ENCODE assay signal across 11 mouse cellular contexts in the genomic region with DNA sequence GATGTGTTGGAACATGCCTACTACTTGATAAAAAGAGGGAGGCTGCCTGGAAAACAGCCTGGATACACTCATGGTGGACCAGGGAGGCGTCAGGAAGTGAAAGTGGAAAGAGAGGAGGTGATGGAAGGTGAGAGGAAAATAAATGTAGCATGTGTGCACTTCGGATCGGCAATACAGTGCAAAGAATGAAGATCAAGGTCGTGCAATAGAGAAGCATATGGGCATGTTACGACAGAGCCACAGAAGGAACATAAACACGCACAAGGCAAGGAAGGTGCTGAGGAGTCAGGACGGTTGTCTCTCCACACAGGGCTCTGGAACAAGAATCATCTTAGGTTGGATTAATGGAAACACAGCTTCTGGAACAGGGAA. TPM values are rescaled to one million over a fixed set of nuclear protein-coding genes. Genes with fewer than 3 reads are reported as not detected.
A peak's percentile ranks its signal among the peaks of the same experiment; 100 is the strongest.
DNase-seq lines count a peak whose midpoint lies in the region; ATAC-seq and TF ChIP-seq lines count a peak whose summit lies in the region.
"Had no signal": no experiment of that assay in that cellular context is flagged by ENCODE, and none has a peak within 500 bp of the region (broad histone marks: within the 10 kb centered on the region; RNA-seq: fewer than 3 reads in every experiment).

No protein-coding gene starts in this region.

- H3K27me3 ChIP-seq in kidney, embryonic 14.5 days (ENCODE audit: control insufficient read depth, insufficient read depth, low read length) = no peaks in the 10 kb centered on the region
- no peaks in the 10 kb centered on the region for H3K27me3 ChIP-seq in E14TG2a.4 (ENCODE audit: insufficient read depth, low read length)
- H3K27me3 ChIP-seq in embryonic facial prominence, embryonic 12.5 days = no peaks in the 10 kb centered on the region
- H3K27me3 ChIP-seq in limb, embryonic 13.5 days = no peaks in the 10 kb centered on the region
- H3K27me3 ChIP-seq: Patski had no signal

- H3K4me2 ChIP-seq in kidney, embryonic 14.5 days (replicated peaks; ENCODE audit: low read depth, low read length) = peak overlapping the region; percentile 57
- peak overlapping the region; percentile 28 for H3K4me2 ChIP-seq in embryonic facial prominence, embryonic 12.5 days (replicated peaks)
- H3K4me2 ChIP-seq in limb, embryonic 13.5 days (replicated peaks) = peak overlapping the region; percentile 68

- peaks cover 19% of the 10 kb centered on the region; the same call in 1 of the 2 replicates for H3K4me1 ChIP-seq in kidney, embryonic 14.5 days (ENCODE audit: control insufficient read depth, insufficient read depth, low read length)
- peaks cover 69% of the 10 kb centered on the region for H3K4me1 ChIP-seq in E14TG2a.4 (replicated peaks; ENCODE audit: low read depth, low read length)
- peaks cover 20% of the 10 kb centered on the region for H3K4me1 ChIP-seq in embryonic facial prominence, embryonic 12.5 days
- H3K4me1 ChIP-seq in limb, embryonic 13.5 days = peaks cover 30% of the 10 kb centered on the region

- peak overlapping the region; percentile 100; the same call in 1 of the 2 replicates for H3K27ac ChIP-seq in kidney, embryonic 14.5 days (ENCODE audit: low read depth, low read length)
- H3K27ac ChIP-seq in embryonic facial prominence, embryonic 12.5 days = peak overlapping the region; percentile 100
- peak overlapping the region; percentile 100; the same call in 1 of the 2 replicates for H3K27ac ChIP-seq in limb, embryonic 13.5 days

- H3K36me3 ChIP-seq in kidney, embryonic 14.5 days (ENCODE audit: control insufficient read depth, insufficient read depth, low read length) = no peaks in the 10 kb centered on the region
- no peaks in the 10 kb centered on the region for H3K36me3 ChIP-seq in E14TG2a.4 (ENCODE audit: insufficient read depth, low read length)
- H3K36me3 ChIP-seq in embryonic facial prominence, embryonic 12.5 days = no peaks in the 10 kb centered on the region
- H3K36me3 ChIP-seq in limb, embryonic 13.5 days = no peaks in the 10 kb centered on the region
- H3K36me3 ChIP-seq: hindbrain, embryonic 15.5 days had no signal

- no peak for ATAC-seq in kidney, embryonic 14.5 days (ENCODE audit: low FRiP score, low TSS enrichment)
- ATAC-seq in embryonic facial prominence, embryonic 12.5 days (ENCODE audit: insufficient number of reproducible peaks, insufficient read depth, low FRiP score, low TSS enrichment) = no peak
- no peak for ATAC-seq in limb, embryonic 13.5 days (ENCODE audit: low FRiP score, low read depth)
- ATAC-seq in monocyte, adult 5-6 weeks (replicated peaks; ENCODE audit: insufficient number of reproducible peaks, low FRiP score, low TSS enrichment, poor library complexity, severe bottlenecking) = no peak
- ATAC-seq: Patski had no signal

- peak overlapping the region; percentile 19; the same call in 1 of the 2 replicates for H3K4me3 ChIP-seq in kidney, embryonic 14.5 days (ENCODE audit: low read length)
- H3K4me3 ChIP-seq in E14TG2a.4 (replicated peaks; ENCODE audit: low read length) = peak overlapping the region; percentile 74
- H3K4me3 ChIP-seq in embryonic facial prominence, embryonic 12.5 days = 0 out of 2 replicates have a peak overlapping the region, but pooled peaks have one; percentile 1
- peak overlapping the region; percentile 15 for H3K4me3 ChIP-seq in limb, embryonic 13.5 days
- H3K4me3 ChIP-seq: hindbrain, embryonic 15.5 days had no signal

- WGBS in kidney, embryonic 14.5 days = 20% methylated on average over 7 of the region's 7 CpGs
- WGBS in embryonic facial prominence, embryonic 12.5 days = 26% methylated on average over 7 of the region's 7 CpGs
- 22% methylated on average over 7 of the region's 7 CpGs for WGBS in limb, embryonic 13.5 days

- DNase-seq in kidney, postnatal 14 days = no peak
- DNase-seq in cerebellum, adult 9-10 months = no peak
- no peak for DNase-seq in spleen, postnatal 36 days (ENCODE audit: low spot score in 2 of 2)
- DNase-seq: cerebellum, adult 11-12 months had no signal

- no peak for TF ChIP-seq CTCF in E14TG2a.4 (conservative IDR thresholded peaks at IDR 0.05; ENCODE audit: low read length)

- H3K9ac ChIP-seq in kidney, embryonic 14.5 days (ENCODE audit: low read depth, low read length) = peak overlapping the region; percentile 29; the same call in 1 of the 2 replicates
- no peak overlapping the region; the same call in 1 of the 2 replicates for H3K9ac ChIP-seq in embryonic facial prominence, embryonic 12.5 days
- H3K9ac ChIP-seq in limb, embryonic 13.5 days = no peak overlapping the region

- no peaks in the 10 kb centered on the region for H3K9me3 ChIP-seq in kidney, embryonic 14.5 days (ENCODE audit: control insufficient read depth, low read length)
- no peaks in the 10 kb centered on the region for H3K9me3 ChIP-seq in E14TG2a.4 (ENCODE audit: low read length)
- H3K9me3 ChIP-seq in embryonic facial prominence, embryonic 12.5 days = no peaks in the 10 kb centered on the region
- H3K9me3 ChIP-seq in limb, embryonic 13.5 days = no peaks in the 10 kb centered on the region
- H3K9me3 ChIP-seq: hindbrain, embryonic 15.5 days had no signal

RNA-seq across cellular contexts. Expression of a gene that starts 59.9 kb away (rescaled TPM):
- polyA plus RNA-seq in kidney, embryonic 14.5 days (2014; fragmentation: Nextera tagmentation; extraction: Ambion mirVana) = 40.5 and 51.7 TPM in 2 replicates
- polyA plus RNA-seq in embryonic facial prominence, embryonic 12.5 days (2016; fragmentation: Nextera tagmentation; extraction: Ambion mirVana) = 37.5 and 40.1 TPM in 2 replicates
- polyA plus RNA-seq in limb, embryonic 13.5 days (2015; fragmentation: Nextera tagmentation; extraction: Ambion mirVana) = 34.0 and 35.8 TPM in 2 replicates
- 30.6 to 80.8 TPM (median 34.0 TPM) in 3 replicates for total RNA-seq in monocyte, adult 5-6 weeks (2017)

Comparison
In these comparisons a context has a peak if more than half of its experiments do, and no peak if none do; other contexts are left out.
1. H3K4me3 ChIP-seq: peak in every context shown above with its lines; median percentile 74 in E14TG2a.4; 19 in kidney, embryonic 14.5 days; 15 in limb, embryonic 13.5 days; 1 in embryonic facial prominence, embryonic 12.5 days.